Mouse (Mus musculus) forebrain, embryonic 15.5 days (tissue): ENCODE measurements around the gene Tor1a. TPM values are rescaled to one million over a fixed set of nuclear protein-coding genes. Genes with fewer than 3 reads are reported as not detected.
A peak's percentile ranks its signal among the peaks of the same experiment; 100 is the strongest.

Experiments
- ATAC-seq: fragments of 200-750 bp; cut with Nextera tagmentation; replicated peaks from 2 replicates; pipeline ENCODE4 v1.8.0; 2017; ENCODE audit warnings: mild to moderate bottlenecking, moderate TSS enrichment, moderate library complexity
- H3K27ac ChIP-seq: fragments of 300-500 bp; sonication (generic); replicated peaks from 2 replicates; pipeline ENCODE4 v1.5.1; 2015; ENCODE audit warnings: mild to moderate bottlenecking, inconsistent platforms
- H3K27me3 ChIP-seq: fragments of 300-500 bp; sonication (generic); 2 replicates; pipeline ENCODE4 v1.6.1; 2015; ENCODE audit warnings: inconsistent platforms
- H3K36me3 ChIP-seq: fragments of 300-500 bp; sonication (generic); 2 replicates; pipeline ENCODE4 v1.6.1; 2015; ENCODE audit warnings: mild to moderate bottlenecking, inconsistent platforms
- H3K4me1 ChIP-seq: fragments of 300-500 bp; sonication (generic); 2 replicates; pipeline ENCODE4 v1.6.1; 2015; ENCODE audit warnings: inconsistent platforms
- H3K4me2 ChIP-seq: fragments of 300-500 bp; sonication (generic); replicated peaks from 2 replicates; pipeline ENCODE4 v1.6.1; 2015; ENCODE audit warnings: mild to moderate bottlenecking, inconsistent platforms
- H3K4me3 ChIP-seq: fragments of 300-500 bp; sonication (generic); 2 replicates; pipeline ENCODE4 v1.5.1; 2015; ENCODE audit warnings: mild to moderate bottlenecking, inconsistent platforms
- H3K9ac ChIP-seq: fragments of 300-500 bp; sonication (generic); replicated peaks from 2 replicates; pipeline ENCODE4 v1.6.1; 2015; ENCODE audit warnings: mild to moderate bottlenecking, inconsistent platforms
- H3K9me3 ChIP-seq: fragments of 300-500 bp; sonication (generic); 2 replicates; pipeline ENCODE4 v1.6.1; 2016; ENCODE audit warnings: inconsistent platforms
- WGBS: fragments of 180-500 bp; shearing (Covaris S2); methylation state at CpG from one replicate; pipeline ENCODE4 v1.1.7; 2015; ENCODE audit warnings: mixed read lengths; 5-methylcytosine and 5-hydroxymethylcytosine counted together
- polyA plus RNA-seq: library from polyadenylated mRNA; unstranded; fragments of >200 nt; fragmentation: Nextera tagmentation; extraction: Ambion mirVana; gene quantifications from 2 replicates; pipeline ENCODE4 v1.2.1, GENCODE M21; 2015

The Tor1a gene
- 102 and 103 TPM in 2 replicates for polyA plus RNA-seq

- Histone ChIP-seq H3K27ac (peak within 1 kb of the TSS; percentile 80), H3K4me2 (peak within 1 kb of the TSS; percentile 75), H3K4me1 (peaks cover 22% of the 10 kb centered on the region), H3K27me3 (no peaks in the 10 kb centered on the region), H3K9me3 (no peaks in the 10 kb centered on the region), H3K9ac (peak within 1 kb of the TSS; percentile 94), H3K36me3 (peaks cover 31% of the 10 kb centered on the region), H3K4me3 (peak within 1 kb of the TSS; percentile 96)
- ATAC-seq, result peak; percentile 97
- 2% methylated on average over 59 of the region's 59 CpGs for WGBS
These were observed at the start of gene Tor1a for GRCm38 (mm10) chr2:30967352-30968327. Tor1a (minus strand) TSS chr2:30967933.

DNA sequence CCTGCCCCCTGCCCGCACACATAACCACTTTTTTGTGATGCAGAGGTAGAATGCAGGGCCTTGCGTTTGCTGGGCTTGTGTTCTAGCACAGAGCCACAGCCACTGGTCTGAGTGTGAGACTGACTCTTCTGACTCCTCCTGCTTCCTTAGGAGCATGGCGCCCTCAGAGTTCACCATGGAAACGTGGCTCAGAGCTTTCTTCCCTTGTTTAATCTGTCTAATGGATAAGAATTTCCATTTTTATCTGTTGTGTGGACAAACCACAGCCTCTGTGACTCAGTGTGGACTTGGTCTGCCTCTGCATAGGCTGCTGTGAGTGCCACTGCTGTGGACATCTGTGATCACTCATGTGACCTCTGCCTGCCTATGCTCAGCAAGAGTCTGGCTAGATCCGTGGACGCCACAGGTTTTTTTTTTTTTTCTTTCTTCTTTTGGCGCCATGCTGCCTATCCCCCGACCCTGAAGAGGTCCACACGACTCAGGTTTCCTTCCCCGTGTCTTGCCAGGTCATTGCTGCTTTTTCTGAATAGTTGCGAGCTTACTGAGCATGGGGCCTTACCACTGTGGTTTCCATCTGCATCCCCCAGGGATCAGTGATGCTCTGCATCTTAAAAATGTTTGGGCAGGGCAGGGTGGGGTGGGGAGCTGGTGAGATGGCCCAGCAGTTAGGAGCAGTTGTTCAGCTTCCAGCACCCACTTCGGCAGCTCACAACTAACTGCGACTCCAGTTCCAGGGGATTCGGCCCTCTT lies 45.8 kb upstream of the Tor1a start:
- Histone ChIP-seq H3K9ac (no peak overlapping the region), H3K27ac (no peak overlapping the region), H3K4me3 (no peak overlapping the region), H3K27me3 (no peaks in the 10 kb centered on the region), H3K4me1 (no peaks in the 10 kb centered on the region), H3K36me3 (peaks cover 36% of the 10 kb centered on the region), H3K9me3 (no peaks in the 10 kb centered on the region), H3K4me2 (no peak overlapping the region)
- 79% methylated on average over 14 of the region's 14 CpGs for WGBS
- ATAC-seq, result no peak

DNA sequence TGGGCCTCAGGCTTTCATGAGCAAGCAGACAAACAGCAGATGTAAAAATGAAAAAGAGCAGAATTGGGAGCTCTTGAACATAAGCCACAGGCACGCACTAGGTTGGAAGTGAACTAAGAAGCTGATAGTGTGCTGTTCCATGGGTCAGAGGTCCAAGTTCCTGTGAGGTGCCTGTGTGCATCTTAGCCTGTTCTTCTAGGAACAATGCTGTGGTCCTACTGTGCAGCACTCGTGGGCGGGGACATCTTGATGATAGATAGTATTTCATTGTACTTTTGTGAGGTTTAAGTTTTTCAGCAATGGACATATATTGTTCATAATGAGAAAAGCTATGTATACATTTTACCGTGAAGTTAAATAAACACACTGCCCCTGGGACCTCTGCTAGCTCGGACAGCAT lies 39.5 kb upstream of the Tor1a start:
- WGBS, result 91% methylated on average over 5 of the region's 5 CpGs
- H3K9ac ChIP-seq, result no peak overlapping the region
- no peak overlapping the region for H3K27ac ChIP-seq
- no peak overlapping the region for H3K4me2 ChIP-seq
- H3K4me3 ChIP-seq, result no peak overlapping the region
- ATAC-seq, result no peak
- H3K36me3 ChIP-seq, result peaks cover 56% of the 10 kb centered on the region
- H3K4me1 ChIP-seq, result no peaks in the 10 kb centered on the region
- no peaks in the 10 kb centered on the region for H3K9me3 ChIP-seq
- no peaks in the 10 kb centered on the region for H3K27me3 ChIP-seq

DNA sequence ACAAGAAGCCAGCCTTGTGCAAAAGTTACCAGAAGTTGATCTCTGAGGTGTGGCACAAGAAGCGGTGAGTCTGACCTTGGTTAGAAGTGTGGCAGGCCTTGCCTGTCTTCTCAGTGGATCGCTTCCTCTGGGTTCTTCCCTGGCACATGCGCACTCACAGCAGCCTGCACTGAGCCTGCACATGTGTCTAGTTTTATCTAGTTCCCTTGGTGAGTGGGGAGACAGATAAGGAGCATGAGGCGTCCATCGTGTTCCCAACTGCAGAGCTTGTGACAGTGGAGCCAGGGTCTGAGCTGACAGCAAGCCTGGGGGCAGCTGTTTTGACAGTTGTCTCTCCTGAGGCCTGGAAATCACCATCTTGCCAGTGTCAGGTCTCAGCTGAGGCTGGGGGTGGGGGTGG lies 38.7 kb upstream of the Tor1a start:
- Histone ChIP-seq H3K27ac (no peak overlapping the region), H3K9ac (no peak overlapping the region), H3K9me3 (no peaks in the 10 kb centered on the region), H3K4me1 (no peaks in the 10 kb centered on the region), H3K4me2 (no peak overlapping the region), H3K4me3 (no peak overlapping the region), H3K36me3 (peaks cover 59% of the 10 kb centered on the region), H3K27me3 (no peaks in the 10 kb centered on the region)
- WGBS, result 84% methylated on average over 5 of the region's 5 CpGs
- no peak for ATAC-seq

DNA sequence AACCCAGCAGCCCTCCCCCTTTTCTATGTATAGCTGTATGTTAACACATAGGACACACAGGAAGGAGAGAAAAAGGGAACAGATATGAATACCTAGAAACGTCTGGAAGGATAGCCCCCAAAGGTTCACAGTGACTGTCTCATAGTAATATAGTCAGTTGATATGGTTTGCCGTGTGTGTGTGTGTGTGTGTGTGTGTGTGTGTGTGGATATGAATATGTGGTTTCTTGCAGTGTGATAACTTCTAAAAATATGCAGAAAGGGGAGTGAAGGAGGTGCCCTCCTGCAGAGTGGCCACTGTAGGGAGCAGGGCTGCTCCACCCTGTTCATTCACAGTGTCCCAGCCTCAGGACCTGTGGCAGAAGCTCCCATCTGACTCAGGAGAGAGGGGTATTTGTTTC lies 37.7 kb upstream of the Tor1a start:
- Histone ChIP-seq H3K9ac (no peak overlapping the region), H3K4me3 (no peak overlapping the region), H3K27me3 (no peaks in the 10 kb centered on the region), H3K9me3 (no peaks in the 10 kb centered on the region), H3K4me1 (no peaks in the 10 kb centered on the region), H3K27ac (no peak overlapping the region), H3K4me2 (no peak overlapping the region), H3K36me3 (peaks cover 55% of the 10 kb centered on the region)
- WGBS, result 84% methylated on average over 2 of the region's 2 CpGs
- ATAC-seq, result no peak

GRCm38 (mm10) chr2:31002857-31003256 lies 35.1 kb upstream of the Tor1a start:
- no peak for ATAC-seq
- Histone ChIP-seq H3K9me3 (no peaks in the 10 kb centered on the region), H3K4me3 (no peak overlapping the region), H3K4me2 (no peak overlapping the region), H3K27me3 (no peaks in the 10 kb centered on the region), H3K27ac (no peak overlapping the region), H3K9ac (no peak overlapping the region), H3K4me1 (no peaks in the 10 kb centered on the region), H3K36me3 (peaks cover 51% of the 10 kb centered on the region)
- WGBS, result 93% methylated on average over 10 of the region's 10 CpGs

- Histone ChIP-seq H3K4me1 (no peaks in the 10 kb centered on the region), H3K27me3 (no peaks in the 10 kb centered on the region), H3K36me3 (peaks cover 23% of the 10 kb centered on the region), H3K9ac (no peak overlapping the region), H3K4me2 (no peak overlapping the region), H3K27ac (no peak overlapping the region), H3K9me3 (no peaks in the 10 kb centered on the region), H3K4me3 (no peak overlapping the region)
- no peak for ATAC-seq
- WGBS, result 81% methylated on average over 8 of the region's 8 CpGs
These were observed 30.9 kb upstream of the Tor1a start for GRCm38 (mm10) chr2:30998443-30999260.

DNA sequence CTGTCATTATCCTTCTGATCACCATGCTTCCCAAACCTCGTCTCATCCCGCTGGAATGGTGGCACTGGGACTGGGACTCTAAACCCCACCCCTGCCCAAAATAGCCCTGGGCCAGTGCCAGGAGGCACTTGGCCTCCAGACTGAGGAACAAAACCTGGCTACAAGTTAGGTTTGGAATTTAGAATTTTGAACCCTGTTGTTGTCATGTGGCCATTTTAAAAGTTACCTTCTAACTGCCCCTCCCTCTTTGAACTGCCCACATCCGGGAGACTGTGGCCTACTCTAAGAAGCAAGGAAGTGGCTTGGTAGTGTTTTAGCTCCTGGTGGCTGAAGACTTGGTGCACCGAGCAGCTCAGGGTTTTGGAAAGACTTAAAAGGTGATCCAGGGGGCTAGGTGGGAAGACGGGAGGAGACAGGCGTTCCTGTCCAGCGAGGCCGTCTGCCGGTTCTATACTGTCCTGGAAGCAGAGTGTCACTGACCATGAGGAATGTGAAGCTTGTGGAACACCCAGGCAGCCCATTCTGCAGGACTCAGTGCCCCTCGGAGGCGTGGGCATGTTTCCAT lies 27.8 kb upstream of the Tor1a start:
- no peak for ATAC-seq
- H3K4me2 ChIP-seq, result no peak overlapping the region
- no peak overlapping the region for H3K9ac ChIP-seq
- WGBS, result 75% methylated on average over 11 of the region's 11 CpGs
- H3K27me3 ChIP-seq, result no peaks in the 10 kb centered on the region
- peaks cover 5% of the 10 kb centered on the region; the same call in 1 of the 2 replicates for H3K36me3 ChIP-seq
- no peak overlapping the region for H3K27ac ChIP-seq
- H3K4me3 ChIP-seq, result no peak overlapping the region
- no peaks in the 10 kb centered on the region for H3K9me3 ChIP-seq
- no peaks in the 10 kb centered on the region for H3K4me1 ChIP-seq

DNA sequence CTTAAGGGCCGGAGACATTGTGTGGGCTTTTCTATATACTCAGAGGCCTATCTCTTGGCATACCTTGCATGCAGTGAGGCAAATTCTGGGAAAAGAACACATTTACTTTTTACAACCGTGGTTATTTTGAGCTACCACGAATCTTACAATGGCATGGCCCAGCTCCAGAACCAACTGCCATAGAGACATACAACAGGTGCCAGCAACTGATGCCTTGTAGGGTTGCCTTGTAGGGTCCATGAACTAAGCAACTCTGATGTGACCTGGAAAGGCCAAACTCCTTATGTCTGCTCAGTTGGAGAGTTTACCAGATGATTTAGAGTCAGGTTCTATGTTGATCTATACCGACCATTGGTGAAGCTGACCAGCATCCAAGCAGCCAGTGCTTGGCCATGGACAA lies 27.1 kb upstream of the Tor1a start:
- Histone ChIP-seq H3K9ac (no peak overlapping the region), H3K27ac (no peak overlapping the region), H3K4me2 (no peak overlapping the region), H3K9me3 (no peaks in the 10 kb centered on the region), H3K36me3 (no peaks in the 10 kb centered on the region), H3K4me1 (no peaks in the 10 kb centered on the region), H3K27me3 (no peaks in the 10 kb centered on the region), H3K4me3 (no peak overlapping the region)
- ATAC-seq, result no peak
- 95% methylated on average over 4 of the region's 4 CpGs for WGBS

DNA sequence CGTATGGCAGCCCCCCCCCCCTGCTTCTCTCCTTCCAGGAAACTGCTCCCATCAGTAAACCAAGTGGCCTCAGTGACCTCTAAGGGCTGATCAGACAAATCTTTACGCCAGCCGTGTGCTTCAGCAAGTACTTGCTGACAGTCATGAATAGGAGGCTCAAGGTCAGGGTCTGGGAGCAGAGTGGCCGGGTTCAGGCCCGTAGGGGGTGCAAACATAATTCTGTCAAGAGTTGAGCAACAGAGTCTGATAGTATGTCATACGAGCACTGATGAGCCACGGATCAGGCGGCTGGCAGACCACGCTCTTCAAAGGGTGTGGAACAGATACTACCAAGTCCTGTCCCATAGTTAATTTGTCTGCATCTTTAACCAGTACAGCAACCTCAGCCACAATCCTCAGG lies 22.5 kb upstream of the Tor1a start:
- Histone ChIP-seq H3K9me3 (no peaks in the 10 kb centered on the region), H3K4me3 (no peak overlapping the region), H3K9ac (no peak overlapping the region), H3K27ac (no peak overlapping the region), H3K4me2 (no peak overlapping the region), H3K27me3 (no peaks in the 10 kb centered on the region), H3K4me1 (peaks cover 3% of the 10 kb centered on the region), H3K36me3 (no peaks in the 10 kb centered on the region)
- WGBS, result 88% methylated on average over 9 of the region's 9 CpGs
- ATAC-seq, result no peak

DNA sequence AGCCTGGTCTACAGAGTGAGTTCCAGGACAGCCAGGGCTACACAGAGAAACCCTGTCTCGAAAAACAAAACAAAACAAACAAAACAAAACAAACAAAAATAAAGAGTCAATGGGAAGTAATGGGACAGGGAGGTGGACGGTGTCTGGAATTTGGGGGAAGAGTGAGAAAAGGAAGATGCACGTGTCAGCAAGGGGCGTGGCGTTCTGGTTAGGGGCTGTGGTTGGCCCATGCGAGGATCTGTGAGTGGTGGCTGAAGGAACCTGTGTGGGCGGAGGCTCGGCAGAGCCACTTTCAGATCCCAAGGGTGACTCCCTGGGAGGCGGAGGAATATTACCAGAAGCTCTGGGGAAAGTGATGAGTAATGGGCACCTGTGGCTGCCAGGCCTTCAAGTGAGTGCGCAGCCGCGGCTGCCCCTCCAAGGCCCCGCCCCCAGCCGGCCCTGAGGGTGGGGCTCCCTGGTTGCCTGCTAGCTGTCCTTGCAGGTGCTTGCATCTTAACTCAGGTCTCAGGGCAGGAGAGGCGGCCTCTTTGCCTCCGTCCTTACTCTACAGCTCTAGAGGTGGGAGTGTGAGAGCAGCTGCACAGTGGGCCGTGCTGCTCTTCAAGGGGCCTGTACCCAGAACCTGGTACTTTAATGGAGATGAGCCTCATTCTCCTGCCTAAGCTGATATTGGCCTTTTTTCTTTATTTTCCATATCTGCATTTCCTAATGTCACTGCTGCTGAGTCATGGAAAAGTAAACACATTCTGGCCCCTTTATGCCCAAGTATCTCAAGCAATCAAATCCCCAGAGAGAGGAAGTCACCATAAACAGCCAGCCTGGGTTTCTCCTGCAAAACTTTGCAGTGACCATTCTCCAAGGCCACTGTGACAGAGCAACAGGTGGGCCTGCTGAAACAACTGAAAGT lies 17.6 kb upstream of the Tor1a start:
- H3K4me3 ChIP-seq, result no peak overlapping the region
- H3K4me1 ChIP-seq, result peaks cover 27% of the 10 kb centered on the region
- ATAC-seq, result no peak
- H3K36me3 ChIP-seq, result no peaks in the 10 kb centered on the region
- H3K27ac ChIP-seq, result no peak overlapping the region
- no peaks in the 10 kb centered on the region for H3K9me3 ChIP-seq
- H3K4me2 ChIP-seq, result no peak overlapping the region
- no peaks in the 10 kb centered on the region for H3K27me3 ChIP-seq
- WGBS, result 30% methylated on average over 17 of the region's 17 CpGs
- H3K9ac ChIP-seq, result no peak overlapping the region
